Mouse (Mus musculus): ENCODE measurements around the gene Flrt1.

DNA sequence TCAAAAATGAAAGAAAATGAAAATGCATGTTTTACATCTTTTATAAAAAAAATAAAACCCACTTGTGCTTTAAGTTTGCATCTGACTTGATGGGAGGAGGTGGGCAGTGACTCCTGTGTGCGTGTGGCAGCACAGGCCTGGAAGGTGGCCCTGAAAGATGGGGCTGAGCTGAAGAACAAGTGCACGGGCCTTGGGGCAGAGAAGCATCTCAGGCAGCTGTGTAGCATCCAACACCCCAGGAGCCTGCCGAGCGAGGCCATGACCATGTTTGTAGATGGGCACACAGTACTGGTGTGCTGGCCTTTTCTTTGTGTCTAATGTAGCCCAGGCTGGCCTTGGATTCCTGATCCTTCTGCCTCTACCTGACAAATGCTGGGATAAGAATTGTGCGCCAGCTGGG lies 43.4 kb downstream of the Flrt1 start:
- TF ChIP-seq POLR2A (IDR thresholded peaks at IDR 0.05; ENCODE audit: low read depth, low read length): no peak
- TF ChIP-seq CTCF (IDR thresholded peaks at IDR 0.05; ENCODE audit: borderline replicate concordance, insufficient read depth, low read length): no peak

Measured in embryonic fibroblast, embryonic 13.5 days (primary cell).